Mouse (Mus musculus): ENCODE results near the gene Tnni3k.

Tnni3k gene

DNA sequence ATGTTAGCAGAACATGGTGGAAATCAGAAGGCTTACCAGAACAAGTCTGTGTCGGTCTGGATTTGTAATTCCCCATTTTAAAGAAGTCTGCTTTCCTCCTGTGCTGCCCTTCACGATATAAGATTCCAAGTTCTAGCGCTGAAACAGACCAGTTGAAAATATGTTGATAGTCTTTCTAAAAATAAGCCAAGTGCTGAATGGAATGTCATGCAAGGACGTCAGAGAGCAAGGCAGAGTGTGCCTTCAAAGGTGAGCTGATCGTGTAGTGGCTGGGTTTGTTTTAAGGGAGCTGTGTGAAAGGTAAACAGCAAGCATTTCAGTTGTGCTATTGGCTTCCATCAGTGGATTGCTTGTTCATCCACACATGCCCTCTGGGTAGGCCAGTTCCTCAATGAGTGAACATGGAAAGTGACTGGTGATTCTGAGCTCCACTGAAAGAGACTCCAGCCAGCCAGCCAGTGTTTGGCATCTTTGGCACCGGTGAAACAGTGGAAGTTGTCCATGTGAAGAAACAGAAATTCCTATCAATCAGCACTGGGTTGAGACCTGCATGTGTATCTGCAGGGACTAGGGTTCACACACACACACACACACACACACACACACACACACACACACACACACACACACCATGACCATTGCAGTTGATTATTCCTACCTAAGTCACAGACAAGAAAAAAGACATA, at the start of gene Tnni3k:
Gene Tnni3k (minus strand): TSS at position 177 of the 686 bp plus-strand sequence.
- peak; percentile 53 for DNase-seq (ENCODE audit: low read depth)

DNA sequence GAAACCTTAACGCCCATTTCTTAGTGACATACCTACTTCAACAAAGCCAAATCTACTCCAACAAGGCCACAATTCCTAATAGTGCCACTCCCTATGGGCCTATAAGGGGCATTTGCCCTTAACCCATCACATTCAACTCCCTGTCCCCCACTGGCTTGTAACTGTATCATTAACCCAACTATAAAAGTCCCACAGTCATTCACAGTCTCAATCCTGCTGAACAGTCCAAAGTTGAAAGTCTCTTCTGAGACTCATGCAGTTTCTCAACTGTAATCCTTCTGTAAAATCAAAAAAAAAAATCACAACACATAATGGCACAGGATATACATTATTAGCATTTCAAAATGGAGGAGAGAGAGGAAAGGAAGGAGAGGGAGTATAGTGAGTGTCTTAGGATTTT, 44.1 kb upstream of the Tnni3k start:
- DNase-seq (ENCODE audit: low read depth): no peak

DNA sequence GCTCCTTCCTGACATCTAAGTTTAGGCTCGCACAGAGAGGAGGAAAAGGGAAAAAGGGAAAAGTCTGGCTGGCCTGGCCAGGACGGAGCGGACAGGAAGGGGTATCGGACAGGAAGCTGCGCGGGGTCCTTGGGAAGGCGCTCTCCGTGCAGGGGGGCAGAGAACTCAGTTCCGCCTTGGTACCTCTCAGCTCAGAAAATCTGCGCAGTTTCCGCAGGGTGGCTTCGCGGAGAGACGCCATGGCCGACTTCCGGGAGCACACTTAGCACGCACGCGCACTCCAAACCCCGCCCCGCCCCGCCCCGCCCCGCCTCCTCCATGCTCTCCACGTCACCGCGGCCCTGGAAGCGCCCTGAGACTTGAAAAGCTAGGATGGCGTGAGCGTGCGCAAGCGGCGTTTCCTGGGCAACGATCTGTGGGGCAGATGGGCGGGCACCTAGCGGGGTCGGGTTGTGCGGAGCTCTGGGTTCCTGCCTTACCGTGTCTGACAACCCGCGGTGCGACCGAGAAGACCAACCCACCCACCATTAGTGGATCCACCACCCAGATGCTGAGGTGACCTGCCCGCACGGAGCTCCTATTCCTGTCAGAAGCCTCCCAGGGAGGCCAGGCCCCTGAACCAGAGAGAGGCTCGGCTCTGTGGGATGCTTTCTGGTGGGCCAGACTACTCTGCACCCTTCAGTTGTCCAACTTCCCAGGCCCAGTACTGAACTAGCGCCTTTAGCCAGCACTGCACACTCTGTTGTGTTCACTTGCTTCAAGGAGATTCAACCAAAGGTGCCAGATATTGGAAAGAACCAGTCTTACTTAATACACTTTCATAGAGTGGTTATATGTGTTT, 38.1 kb upstream of the Tnni3k start, which contains the start of the genes Fpgt and Lrriq3:
Gene Fpgt (minus strand): TSS at position 288 of the 841 bp plus-strand sequence.
Gene Lrriq3 (plus strand): TSS at position 319 of the 841 bp plus-strand sequence.
- peak; percentile 89 for DNase-seq (ENCODE audit: low read depth)

DNA sequence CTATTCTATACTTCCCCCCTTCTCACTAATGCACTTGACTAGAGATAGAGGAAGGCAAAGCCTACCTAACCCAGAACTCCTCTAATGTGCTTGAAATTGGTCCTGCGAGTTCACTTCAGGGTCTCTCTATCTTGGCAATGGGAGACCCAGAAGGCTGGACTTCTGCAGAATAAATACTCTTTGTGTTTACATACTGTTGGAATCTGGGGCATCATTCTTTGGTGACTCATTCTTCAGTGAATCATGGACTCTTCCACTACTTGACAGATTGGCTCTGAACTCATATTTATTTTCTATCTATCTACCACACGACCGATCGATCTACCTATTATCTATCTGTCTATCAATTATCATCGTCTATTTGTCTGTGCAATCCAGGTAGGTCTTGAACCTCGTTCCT, 36.9 kb upstream of the Tnni3k start:
- DNase-seq (ENCODE audit: low read depth): no peak

DNA sequence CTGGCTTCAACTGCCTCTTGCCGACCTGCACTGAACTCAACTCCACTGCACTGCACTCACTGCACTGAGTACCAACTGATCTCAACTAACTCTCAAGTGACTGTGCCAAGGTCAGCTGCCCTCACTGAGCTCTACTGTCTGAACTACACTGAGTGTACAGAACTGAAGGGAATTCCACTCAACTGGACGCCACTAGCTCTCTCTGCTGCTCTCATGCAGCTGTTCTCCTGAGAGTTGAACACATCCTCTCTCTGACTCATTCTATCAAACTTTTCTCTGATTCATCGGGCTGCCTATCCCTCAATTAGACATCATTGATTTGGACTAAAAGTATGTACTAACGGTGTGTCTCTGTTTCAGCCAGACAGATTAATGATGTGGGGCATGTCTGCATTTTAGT, 22.7 kb upstream of the Tnni3k start:
- no peak for DNase-seq (ENCODE audit: low read depth)

DNA sequence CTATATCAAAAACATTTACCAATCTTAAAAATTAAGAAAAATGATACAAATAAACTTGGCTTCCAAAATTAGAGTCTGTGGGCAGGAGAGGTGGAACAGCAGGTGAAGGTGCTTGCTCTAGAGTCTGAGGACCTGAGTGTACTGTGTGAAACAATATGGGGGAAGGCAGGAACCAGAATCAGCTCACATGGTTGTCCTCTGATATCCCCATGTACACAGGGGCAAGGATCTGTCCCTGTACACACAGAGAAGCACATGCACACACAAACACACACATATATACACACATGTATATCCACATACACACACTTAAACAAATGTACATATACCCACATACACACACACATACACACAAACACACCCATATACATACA, 4.2 kb upstream of the Tnni3k start:
- no peak for DNase-seq (ENCODE audit: low read depth)

DNA sequence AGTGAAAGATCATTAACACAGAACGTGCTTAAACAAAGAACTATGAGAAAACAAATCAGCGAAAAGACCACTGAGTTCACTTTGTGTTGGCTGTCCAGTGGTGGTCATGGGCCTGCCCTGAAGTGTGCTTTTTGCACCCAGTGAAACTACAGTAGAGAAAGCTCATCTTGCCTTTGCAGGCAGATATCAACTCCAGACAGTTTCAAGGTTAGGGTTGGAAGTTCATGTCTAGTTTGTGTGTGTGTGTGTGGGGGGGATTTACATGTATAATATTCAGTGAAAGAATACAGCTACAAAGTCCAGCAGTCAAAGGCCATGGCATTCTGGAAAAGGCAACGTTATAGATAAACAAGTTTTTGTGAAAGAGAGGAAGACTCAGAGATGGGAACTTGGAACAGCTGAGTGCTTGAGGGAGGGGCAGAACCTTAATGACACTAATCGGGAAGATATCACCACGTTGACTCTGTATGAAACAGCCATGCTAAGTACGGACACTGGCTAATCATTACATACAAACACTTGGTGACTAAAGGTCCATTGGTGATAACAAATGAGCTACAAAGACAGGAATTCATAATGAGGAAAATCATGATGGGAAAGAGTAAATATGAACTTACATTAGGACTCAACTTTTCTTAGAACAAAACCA, 3.7 kb upstream of the Tnni3k start:
- DNase-seq (ENCODE audit: low read depth): no peak

DNA sequence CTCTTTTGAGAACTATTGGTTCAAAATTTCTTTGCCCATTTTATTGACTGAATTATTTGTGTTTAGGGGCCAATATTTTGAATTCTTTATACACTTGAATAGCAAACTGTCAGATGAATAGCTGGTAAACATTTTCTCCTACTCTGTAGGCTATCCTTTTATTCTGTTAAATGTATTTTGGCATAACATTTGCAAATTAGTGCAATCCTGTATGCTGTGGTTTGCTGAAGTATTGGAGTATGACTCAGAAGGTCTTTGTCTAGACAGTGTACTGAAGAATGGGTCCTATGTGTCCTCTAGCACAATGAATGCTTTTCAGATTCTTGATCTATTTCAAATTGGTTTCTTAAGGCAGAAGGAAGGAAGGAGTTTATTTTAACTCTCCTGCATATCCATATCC, 2.4 kb upstream of the Tnni3k start:
- DNase-seq (ENCODE audit: low read depth): peak; percentile 43

DNA sequence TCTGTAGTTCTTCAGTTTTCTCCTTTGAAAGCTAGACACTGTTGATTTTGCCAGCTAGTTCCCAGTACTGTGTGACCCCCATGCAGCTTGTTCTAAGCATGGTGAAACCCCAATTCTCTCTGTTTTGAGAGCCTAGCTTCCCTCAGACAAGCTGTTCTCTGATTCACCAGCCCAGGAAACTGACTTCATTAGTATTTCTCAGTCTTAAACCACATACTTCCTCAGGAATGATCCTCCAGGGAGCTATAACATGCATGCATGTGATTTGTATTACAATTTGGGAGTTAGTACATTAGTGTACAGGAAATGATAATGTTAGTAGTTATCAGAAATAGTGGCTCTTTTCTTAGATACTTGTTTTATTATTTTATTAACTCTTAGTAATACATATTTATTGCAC, 1.4 kb upstream of the Tnni3k start:
- peak; percentile 29 for DNase-seq (ENCODE audit: low read depth)

DNA sequence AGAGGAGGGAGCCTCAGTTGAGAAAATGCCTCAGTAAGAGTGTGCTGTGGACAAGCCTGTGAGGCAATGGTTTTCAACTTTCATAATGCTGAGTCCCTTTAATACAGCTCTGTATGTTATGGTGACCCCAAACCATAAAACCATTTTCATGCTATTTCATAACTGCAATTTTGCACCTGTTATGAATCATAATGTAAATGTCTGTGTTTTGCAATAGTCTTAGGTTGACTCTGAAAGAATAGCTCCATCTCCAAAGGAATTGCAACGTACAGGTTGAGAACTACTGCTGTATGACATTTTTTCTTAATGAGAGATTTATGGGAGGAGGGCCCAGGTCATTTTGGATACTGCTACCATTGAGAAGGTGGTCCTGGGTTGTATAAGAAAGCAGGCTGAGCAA, 2.0 kb downstream of the Tnni3k start:
- no peak for DNase-seq (ENCODE audit: low read depth)

DNA sequence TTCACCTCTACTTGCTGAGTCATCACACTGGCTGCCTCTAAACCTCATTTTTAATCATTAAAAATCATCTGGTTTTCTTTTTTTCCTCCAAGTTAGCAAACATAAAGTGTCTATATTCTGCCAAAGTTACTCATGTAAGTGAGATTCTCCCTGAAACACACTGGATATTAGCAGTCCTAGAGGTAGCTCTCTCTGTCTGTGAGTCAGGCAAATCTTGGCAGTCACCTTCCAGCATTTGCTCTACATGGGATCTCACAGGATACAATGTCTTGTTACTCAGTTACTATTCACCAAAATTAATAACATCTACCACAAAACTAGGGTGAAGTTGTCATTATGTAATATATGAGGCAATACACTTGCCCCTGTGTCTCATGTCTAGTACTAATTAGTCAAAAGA, 3.2 kb downstream of the Tnni3k start:
- DNase-seq (ENCODE audit: low read depth): peak; percentile 25

DNA sequence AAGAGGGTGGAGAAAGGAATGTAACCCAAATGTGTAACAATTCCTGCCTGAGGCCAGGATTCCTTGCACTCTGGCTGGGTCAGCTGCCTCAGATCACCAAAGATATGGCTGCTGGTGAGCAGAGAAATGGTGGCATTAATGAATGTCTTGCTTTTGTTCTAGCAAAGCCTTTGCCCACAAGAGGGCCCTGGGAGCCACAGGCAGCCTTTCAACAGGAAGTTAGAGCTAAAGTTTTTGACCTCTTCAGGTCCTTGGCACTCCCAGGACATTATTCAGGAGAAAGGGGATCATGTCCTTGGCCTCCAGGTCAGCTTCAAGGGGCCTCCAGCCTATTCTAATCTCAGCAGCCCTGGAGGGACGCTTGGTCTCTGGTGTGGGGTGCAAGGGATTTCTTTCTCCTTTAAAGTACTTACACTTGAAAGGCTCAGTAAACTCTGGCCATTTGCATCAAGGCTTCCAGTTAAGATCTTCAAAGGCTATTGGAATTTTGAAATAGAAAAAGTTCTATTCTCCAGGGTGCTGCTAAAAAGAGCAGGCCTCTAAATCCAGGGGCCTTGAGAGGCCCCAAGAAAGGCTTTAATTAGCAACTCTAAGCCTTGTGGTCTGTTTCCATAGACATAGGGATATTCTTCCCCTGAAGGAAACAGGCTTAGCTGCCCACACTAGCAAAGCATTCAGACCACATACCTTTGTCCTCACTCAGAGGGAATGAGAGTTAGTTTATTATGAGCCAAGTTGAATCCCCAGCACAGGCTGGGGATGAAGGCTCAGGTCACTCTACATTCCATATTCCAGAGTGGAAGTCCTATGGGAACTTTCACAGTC, 16.0 kb downstream of the Tnni3k start:
- no peak for DNase-seq (ENCODE audit: low read depth)

DNA sequence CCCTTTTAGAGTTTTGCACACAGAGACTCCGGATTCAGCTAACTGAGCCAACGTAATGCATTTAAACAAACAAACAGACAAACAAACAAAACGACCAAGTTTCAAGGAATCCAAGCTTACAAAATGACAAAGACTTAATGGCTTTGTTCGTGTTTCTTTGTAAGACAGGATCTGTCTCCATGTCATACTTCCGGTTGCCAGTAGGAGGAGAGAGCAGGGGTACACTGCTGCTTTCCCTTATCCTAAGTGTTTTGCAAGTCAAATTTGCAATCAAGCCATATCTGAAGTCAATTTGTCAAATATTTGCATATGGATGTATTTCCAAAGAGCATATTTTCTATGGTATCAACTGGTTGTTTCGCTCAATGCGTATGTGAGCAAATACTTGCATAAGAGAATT, 20.9 kb downstream of the Tnni3k start:
- DNase-seq (ENCODE audit: low read depth): no peak

DNA sequence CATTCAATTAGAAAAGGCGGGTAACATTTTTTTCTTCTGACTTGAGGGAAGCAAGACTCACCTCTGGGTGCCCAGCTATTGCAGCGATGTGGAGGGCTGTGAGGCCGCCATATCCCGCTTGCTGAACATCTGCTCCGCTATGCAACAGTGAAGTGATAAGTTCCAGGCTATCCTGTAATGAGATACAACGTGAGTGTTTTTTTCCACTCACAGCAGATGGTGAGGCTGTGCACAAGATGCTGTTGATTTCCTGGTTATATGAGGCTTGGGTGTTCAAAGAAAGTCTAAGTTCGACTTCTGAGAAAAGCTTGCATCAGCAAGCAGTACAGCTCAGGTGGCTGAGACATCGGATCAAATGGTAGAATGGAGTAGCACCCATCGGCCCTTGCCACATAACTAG, 25.0 kb downstream of the Tnni3k start:
- DNase-seq (ENCODE audit: low read depth): no peak

DNA sequence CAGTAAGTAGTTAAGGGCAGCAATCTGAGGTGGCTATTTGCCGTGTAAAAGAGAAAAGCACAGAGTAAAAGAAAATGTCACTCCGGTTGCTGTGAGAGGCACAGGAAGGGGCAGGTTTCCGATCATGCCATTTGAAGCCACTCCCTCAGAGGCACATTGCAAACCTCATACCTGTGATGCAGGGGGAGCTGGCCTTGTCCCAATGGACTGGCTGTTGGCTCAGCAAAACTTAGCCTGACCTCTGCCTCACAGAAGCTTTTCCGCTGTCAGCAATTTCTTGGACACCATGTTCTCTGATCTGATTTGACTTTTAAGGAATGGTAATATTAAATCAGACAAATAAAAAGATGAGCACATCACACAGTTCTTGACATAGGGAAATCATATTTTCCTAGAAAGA, 52.4 kb downstream of the Tnni3k start:
- no peak for DNase-seq (ENCODE audit: low read depth)

DNA sequence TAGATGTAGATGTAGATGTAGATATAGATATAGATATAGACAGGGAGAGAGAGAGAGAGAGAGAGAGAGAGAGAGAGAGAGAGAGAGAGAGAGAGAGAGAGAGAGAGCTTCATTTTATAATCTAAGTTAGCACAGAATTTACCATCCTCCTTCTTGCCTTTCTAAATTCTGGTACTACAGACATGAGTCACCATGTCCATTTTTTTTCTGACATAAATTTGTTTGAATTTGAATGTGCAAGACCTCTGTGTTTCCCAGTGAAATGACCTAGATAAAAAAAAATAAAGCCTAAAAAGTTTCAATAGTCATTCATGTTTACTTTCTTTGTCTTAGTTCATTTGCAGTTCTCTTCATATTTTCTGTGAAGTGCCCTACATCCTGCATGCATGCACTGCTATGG, 54.2 kb downstream of the Tnni3k start:
- DNase-seq (ENCODE audit: low read depth): no peak

DNA sequence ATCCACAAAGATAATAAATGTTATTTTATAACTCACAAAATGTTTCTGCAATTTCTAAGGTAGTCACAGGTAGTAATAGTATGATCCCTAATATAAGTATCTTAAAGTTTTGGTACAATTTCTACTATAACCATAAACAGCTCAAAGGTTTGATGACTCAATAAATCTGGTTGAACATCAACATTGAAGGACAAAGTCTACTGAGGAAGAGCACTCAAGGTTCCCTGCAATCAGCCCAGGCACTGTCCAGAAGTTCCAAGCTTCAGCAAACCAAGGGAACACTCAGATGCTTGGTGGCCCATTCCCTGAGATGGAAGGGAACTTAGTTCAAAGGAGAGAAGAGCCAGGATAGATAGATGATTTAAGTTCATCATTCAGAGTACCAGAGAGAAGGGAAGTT, 62.5 kb downstream of the Tnni3k start:
- no peak for DNase-seq (ENCODE audit: low read depth)

DNA sequence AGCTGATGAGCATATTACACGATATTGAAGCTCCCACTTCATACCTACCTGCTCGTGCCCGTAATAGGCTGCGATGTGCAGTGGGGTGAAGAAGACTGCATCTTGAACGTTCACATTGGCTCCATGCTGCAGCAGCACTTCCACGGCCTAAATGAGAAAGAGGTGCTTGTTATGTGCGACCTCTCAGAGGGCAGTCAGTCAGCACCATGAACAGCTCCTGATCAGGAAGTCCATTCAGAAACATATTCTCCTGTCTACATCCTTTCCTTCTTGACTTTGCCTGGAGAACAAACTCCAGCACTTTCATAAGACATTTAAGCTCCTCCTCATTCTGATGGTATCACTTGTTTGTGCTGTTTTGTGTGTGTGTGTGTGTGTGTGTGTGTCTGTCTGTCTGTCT, 76.1 kb downstream of the Tnni3k start:
- DNase-seq (ENCODE audit: low read depth): no peak

DNA sequence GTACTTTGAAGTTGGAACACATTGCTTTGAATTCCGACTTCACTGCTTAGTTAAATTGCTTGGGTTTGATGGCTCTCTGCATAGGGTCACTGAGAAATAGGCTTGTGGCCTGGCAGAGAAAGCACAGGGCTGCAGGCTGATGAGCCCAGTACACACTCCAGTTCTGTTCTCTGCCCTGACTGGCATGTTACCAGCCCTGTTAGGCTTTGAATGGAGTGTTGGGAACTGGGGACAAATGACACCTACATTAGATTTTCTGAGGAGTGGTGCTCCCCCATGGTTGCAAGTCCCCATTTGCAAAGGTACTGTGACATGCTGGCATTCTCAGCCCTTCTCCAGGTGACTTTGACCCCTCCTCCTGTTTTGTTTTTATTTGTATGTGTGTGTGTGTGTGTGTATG, 83.6 kb downstream of the Tnni3k start:
- no peak for DNase-seq (ENCODE audit: low read depth)

DNA sequence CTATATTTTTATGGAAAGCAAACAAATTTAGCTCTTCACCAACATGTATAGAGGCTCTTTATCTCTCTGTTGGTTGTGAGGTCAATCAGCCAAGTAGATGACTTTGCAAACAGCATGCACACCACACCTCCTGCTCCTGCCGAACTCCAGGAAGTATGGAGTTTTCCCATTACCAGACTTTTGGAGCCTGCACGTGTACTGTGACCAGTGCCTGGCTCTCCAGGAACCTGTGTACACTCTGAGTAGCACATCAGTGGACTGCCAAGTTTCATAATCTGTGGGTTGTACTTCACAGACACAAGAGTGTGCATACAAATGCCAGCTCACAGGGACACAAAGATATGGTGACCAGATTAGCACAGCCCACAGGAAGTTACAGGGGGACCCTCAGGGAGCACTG, 84.2 kb downstream of the Tnni3k start:
- DNase-seq (ENCODE audit: low read depth): no peak

DNA sequence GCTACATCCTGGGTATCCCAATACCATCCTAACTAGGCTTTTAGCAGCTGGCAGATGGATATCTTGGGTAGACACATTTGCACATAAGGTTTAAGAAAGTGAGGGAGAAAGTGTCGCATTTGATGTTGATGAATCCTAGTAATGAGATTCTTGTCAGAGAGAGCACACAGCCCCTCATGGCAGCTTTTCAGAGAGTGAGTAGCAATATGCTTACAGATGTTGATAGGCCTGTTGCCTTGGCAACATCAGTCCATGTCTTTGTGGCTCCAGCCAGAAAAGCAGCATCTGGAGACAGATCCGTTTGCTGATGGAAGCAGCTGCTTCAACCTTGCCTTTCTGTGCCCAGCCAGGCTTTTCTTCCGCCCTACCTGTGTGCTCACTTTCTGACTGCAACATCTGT, 93.9 kb downstream of the Tnni3k start:
- no peak for DNase-seq (ENCODE audit: low read depth)

DNA sequence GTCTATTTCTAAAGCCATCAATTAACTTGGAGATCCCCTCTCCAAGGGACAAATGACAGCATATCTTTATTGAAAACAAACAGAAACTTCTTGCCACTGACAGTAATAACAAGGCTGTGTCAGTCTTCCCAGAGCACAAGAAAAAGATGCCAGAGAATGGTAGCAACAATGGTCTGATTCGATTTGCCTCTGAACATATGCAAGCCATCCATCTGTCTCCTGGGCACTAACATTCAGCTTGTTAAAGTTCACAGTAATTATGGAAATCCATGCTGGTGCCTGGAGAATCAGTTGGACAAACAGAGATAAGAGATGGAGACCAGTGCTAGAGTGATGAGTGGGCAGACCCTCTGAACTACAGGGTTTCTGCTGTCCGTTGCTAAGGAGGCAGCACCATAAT, 102.1 kb downstream of the Tnni3k start:
- no peak for DNase-seq (ENCODE audit: low read depth)

All from fibroblast of lung, adult 2 months (primary cell).